Mouse (Mus musculus) neural tube, embryonic 14.5 days (tissue): ENCODE measurements at regions not wholly inside any gene's neighbourhood (a gene's known extent, or its start where the extent isn't known, plus 50 kb on each side); places are given as distances from the start of the nearest gene placed in this dataset.
A peak's percentile ranks its signal among the peaks of the same experiment; 100 is the strongest.

Experiments used
- ATAC-seq: fragments of 200-750 bp; cut with Nextera tagmentation; 2 replicates; pipeline ENCODE4 v1.8.0; 2017; ENCODE audit warnings: low read depth, mild to moderate bottlenecking, moderate TSS enrichment, moderate library complexity
- H3K27ac ChIP-seq: fragments of 300-500 bp; sonication (generic); 2 replicates; pipeline ENCODE4 v1.5.1; 2014; ENCODE audit warnings: low read depth, mild to moderate bottlenecking, control low read depth, low read length, moderate library complexity, mixed read lengths
- H3K27me3 ChIP-seq: fragments of 300-500 bp; sonication (generic); 2 replicates; pipeline ENCODE4 v1.6.1; 2014; ENCODE audit warnings: low read length; ENCODE audit not compliant: control insufficient read depth, insufficient read depth
- H3K36me3 ChIP-seq: fragments of 300-500 bp; sonication (generic); 2 replicates; pipeline ENCODE4 v1.6.1; 2014; ENCODE audit warnings: low read length, mixed read lengths; ENCODE audit not compliant: control insufficient read depth, insufficient read depth
- H3K4me1 ChIP-seq: fragments of 300-500 bp; sonication (generic); 2 replicates; pipeline ENCODE4 v1.6.1; 2014; ENCODE audit warnings: low read length; ENCODE audit not compliant: control insufficient read depth, insufficient read depth
- H3K4me2 ChIP-seq: fragments of 300-500 bp; sonication (generic); 2 replicates; pipeline ENCODE4 v1.6.1; 2014; ENCODE audit warnings: mild to moderate bottlenecking, low read depth, low read length, control low read depth
- H3K4me3 ChIP-seq: fragments of 300-500 bp; sonication (generic); 2 replicates; pipeline ENCODE4 v1.5.1; 2014; ENCODE audit warnings: low read depth, low read length, control low read depth, mixed read lengths
- H3K9ac ChIP-seq: fragments of 300-500 bp; sonication (generic); replicated peaks from 2 replicates; pipeline ENCODE4 v1.6.1; 2014; ENCODE audit warnings: low read depth, mild to moderate bottlenecking, control low read depth, low read length, mixed read lengths
- H3K9me3 ChIP-seq: fragments of 300-500 bp; sonication (generic); 2 replicates; pipeline ENCODE4 v1.6.1; 2016; ENCODE audit warnings: low read length; ENCODE audit not compliant: control insufficient read depth
- WGBS: fragments of 180-500 bp; shearing (Covaris S2); extraction: QIAGEN DNeasy Blood & Tissue Kit; methylation state at CpG from one replicate; pipeline ENCODE4 v1.1.7; 2014; 5-methylcytosine and 5-hydroxymethylcytosine counted together

DNA sequence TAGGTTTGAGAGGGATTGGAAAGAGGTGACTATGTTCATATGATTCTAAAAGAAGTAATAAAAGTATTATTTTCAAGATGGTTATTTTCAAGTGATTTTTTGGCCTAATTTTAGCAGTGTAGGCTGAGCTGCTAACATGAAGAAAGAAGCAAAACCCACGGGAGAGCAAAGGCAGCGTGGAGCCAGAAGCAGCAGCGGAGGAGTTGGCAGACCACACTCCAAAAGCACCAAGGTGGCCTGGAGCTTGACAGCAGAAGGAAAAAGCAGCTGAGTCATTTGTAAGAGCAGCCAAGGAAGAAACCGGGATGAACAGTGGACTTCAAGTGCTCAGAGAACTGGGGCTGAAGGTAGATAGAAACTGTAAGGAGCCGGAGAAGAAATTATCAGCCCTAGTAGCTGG, 55.9 kb downstream of the Hdgfl1 start:
- H3K27me3 ChIP-seq, result no peaks in the 10 kb centered on the region
- H3K4me1 ChIP-seq, result no peaks in the 10 kb centered on the region
- H3K4me3 ChIP-seq, result no peak overlapping the region
- H3K27ac ChIP-seq, result no peak overlapping the region
- H3K9ac ChIP-seq, result no peak overlapping the region
- no peak for ATAC-seq
- H3K4me2 ChIP-seq, result no peak overlapping the region
- H3K9me3 ChIP-seq, result no peaks in the 10 kb centered on the region
- no peaks in the 10 kb centered on the region for H3K36me3 ChIP-seq
- WGBS, result 86% methylated on average over 5 of the region's 5 CpGs

DNA sequence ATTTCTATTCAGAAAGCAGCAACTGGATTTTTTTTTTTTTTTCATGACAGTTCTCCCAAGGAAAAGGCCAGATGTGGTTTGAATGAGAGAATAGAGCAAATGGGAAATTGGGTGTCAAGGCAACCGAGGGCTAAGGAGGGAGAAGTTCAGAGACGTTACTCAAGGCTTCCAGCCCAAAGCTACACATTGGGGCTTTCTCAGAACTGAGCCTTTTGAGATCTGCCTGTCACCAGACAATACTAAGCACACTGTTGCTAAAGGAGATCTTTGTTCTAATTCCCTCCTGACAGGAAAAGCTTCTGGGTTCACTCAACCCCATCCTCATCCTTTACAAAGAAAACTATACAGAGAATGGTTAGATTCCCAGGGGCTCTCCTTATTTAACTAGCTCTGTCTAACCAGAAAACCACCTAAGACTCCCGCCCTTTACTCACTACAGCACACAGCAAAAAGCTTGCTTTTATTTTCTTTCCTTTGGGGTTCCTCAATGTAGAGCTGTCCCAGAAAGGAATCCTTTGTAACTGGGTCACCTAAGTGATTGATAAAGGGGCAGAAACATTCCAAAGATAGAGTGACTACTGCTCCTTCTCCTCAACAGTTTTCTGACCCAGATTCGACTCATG, 70.8 kb downstream of the Hdgfl1 start:
- peak; percentile 46; the same call in 1 of the 2 replicates for ATAC-seq
- Histone ChIP-seq H3K9ac (no peak overlapping the region), H3K27ac (no peak overlapping the region)

DNA sequence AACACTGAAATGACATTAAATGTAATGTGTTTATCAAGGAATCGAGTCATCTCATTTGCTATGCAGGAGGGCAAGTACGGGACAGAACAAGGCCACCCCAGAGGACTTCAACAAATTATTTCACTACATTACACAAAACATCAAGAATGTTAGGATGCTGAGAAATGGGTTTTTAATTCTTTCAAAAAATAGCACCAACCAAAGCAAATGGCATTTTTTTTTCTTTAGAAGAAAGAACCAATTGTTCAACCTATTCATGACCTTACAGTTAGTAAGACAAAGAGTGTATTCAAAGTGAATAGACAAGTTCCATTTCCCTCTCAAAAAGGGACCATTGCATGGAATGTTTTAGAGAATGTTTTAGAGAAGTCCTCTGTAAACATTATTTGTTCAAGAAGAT, 110.5 kb downstream of the Hdgfl1 start:
- no peak overlapping the region for H3K4me3 ChIP-seq
- ATAC-seq, result no peak
- 16% methylated on average over 2 of the region's 2 CpGs for WGBS

More for the DNA sequence above, 70.8 kb downstream of the Hdgfl1 start:
- Histone ChIP-seq H3K4me3 (no peak overlapping the region), H3K4me2 (no peak overlapping the region), H3K27me3 (no peaks in the 10 kb centered on the region), H3K4me1 (no peaks in the 10 kb centered on the region), H3K9me3 (no peaks in the 10 kb centered on the region), H3K36me3 (no peaks in the 10 kb centered on the region)
- 41% methylated on average over 4 of the region's 4 CpGs for WGBS

DNA sequence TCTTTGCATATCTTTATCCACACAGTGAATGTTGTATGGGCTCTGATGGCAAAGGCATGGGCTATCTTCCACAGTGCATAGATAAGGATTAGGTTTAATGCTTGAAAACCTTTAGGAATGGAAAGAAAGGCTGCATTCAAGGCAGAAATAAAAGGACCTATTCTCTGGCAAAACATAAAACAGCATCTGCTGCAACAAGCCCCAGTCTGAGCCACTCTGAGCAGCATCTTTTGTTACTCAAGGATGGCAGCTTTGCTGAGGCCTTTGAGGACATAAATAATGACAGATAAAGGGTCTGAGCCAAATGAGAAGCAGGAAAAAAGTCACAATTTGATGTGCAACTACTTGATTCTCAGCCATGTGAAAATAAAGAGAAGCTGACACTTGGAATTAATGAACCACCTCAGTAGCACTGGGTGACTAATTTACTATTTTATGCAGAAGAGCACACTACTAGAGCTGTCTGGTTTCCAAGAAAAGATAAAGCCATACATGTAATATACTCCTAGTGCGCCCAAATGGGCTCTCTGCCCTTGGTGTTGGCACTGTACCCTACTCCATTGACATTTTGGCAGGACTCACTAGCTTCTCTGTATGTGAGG, 112.9 kb downstream of the Hdgfl1 start:
- H3K4me3 ChIP-seq, result no peak overlapping the region
- no peaks in the 10 kb centered on the region for H3K9me3 ChIP-seq
- H3K4me2 ChIP-seq, result no peak overlapping the region
- H3K4me1 ChIP-seq, result no peaks in the 10 kb centered on the region
- WGBS, result 22% methylated on average over 1 of the region's 1 CpGs
- no peaks in the 10 kb centered on the region for H3K36me3 ChIP-seq
- ATAC-seq, result peak; percentile 96
- H3K27ac ChIP-seq, result no peak overlapping the region
- H3K9ac ChIP-seq, result no peak overlapping the region
- H3K27me3 ChIP-seq, result no peaks in the 10 kb centered on the region

More for the DNA sequence above, 110.5 kb downstream of the Hdgfl1 start:
- H3K27ac ChIP-seq, result no peak overlapping the region
- H3K4me1 ChIP-seq, result no peaks in the 10 kb centered on the region
- H3K4me2 ChIP-seq, result no peak overlapping the region
- no peaks in the 10 kb centered on the region for H3K9me3 ChIP-seq
- no peaks in the 10 kb centered on the region for H3K27me3 ChIP-seq
- no peak overlapping the region for H3K9ac ChIP-seq
- H3K36me3 ChIP-seq, result no peaks in the 10 kb centered on the region
